Mouse (Mus musculus) lung, postnatal 0 days (tissue): ENCODE measurements around the gene Tnfaip6. TPM values are rescaled to one million over a fixed set of nuclear protein-coding genes. Genes with fewer than 3 reads are reported as not detected.

ENCODE experiments used
- ATAC-seq: fragments of 200-750 bp; cut with Nextera tagmentation; 2 replicates; pipeline ENCODE4 v1.8.0; 2017; ENCODE audit warnings: moderate library complexity
- DNase-seq: peaks from one replicate; pipeline ENCODE4 v3.0.0-alpha.2; 2016; ENCODE audit warnings: low spot score
- H3K27ac ChIP-seq: fragments of 300-500 bp; sonication (generic); 2 replicates; pipeline ENCODE4 v1.5.1; 2014; ENCODE audit warnings: antibody characterized with exemption, mild to moderate bottlenecking, low read length, mixed read lengths
- H3K27me3 ChIP-seq: fragments of 300-500 bp; sonication (generic); replicated peaks from 2 replicates; pipeline ENCODE4 v1.6.1; 2014; ENCODE audit warnings: low read length, mixed read lengths; ENCODE audit not compliant: insufficient read depth
- H3K36me3 ChIP-seq: fragments of 300-500 bp; sonication (generic); 2 replicates; pipeline ENCODE4 v1.6.1; 2014; ENCODE audit warnings: low read length, mixed read lengths; ENCODE audit not compliant: insufficient read depth
- H3K4me1 ChIP-seq: fragments of 300-500 bp; sonication (generic); 2 replicates; pipeline ENCODE4 v1.6.1; 2014; ENCODE audit warnings: antibody characterized with exemption, low read depth, low read length, mixed read lengths; ENCODE audit not compliant: insufficient read depth
- H3K4me2 ChIP-seq: fragments of 300-500 bp; sonication (generic); replicated peaks from 2 replicates; pipeline ENCODE4 v1.6.1; 2014; ENCODE audit warnings: low read depth, mild to moderate bottlenecking, low read length, moderate library complexity, mixed read lengths
- H3K4me3 ChIP-seq: fragments of 300-500 bp; sonication (generic); 2 replicates; pipeline ENCODE4 v1.5.1; 2014; ENCODE audit warnings: low read depth, low read length
- H3K9ac ChIP-seq: fragments of 300-500 bp; sonication (generic); replicated peaks from 2 replicates; pipeline ENCODE4 v1.6.1; 2014; ENCODE audit warnings: low read depth, mild to moderate bottlenecking
- H3K9me3 ChIP-seq: fragments of 300-500 bp; sonication (generic); 2 replicates; pipeline ENCODE4 v1.6.1; 2016; ENCODE audit warnings: low read length, mixed read lengths
- CTCF ChIP-seq: IDR thresholded peaks from 2 replicates; pipeline ENCODE4 v1.5.1; 2016; ENCODE audit warnings: antibody characterized with exemption, mild to moderate bottlenecking
- EP300 ChIP-seq: IDR thresholded peaks from 2 replicates; pipeline ENCODE4 v1.6.1; 2016; ENCODE audit warnings: antibody characterized with exemption, mild to moderate bottlenecking, control low read depth
- WGBS: fragments of 180-500 bp; shearing (Covaris S2); extraction: QIAGEN DNeasy Blood & Tissue Kit; methylation state at CpG from one replicate; pipeline ENCODE4 v1.1.7; 2014; 5-methylcytosine and 5-hydroxymethylcytosine counted together
- polyA plus RNA-seq: library from polyadenylated mRNA; unstranded; fragments of >200 nt; fragmentation: Nextera tagmentation; extraction: Ambion mirVana; gene quantifications from 2 replicates; pipeline ENCODE4 v1.2.1, GENCODE M21; 2015

Tnfaip6 gene
- polyA plus RNA-seq, 1 experiment from 2014 or later: 1.9 TPM

- Histone ChIP-seq H3K4me3 (no peak overlapping the region), H3K9ac (no peak overlapping the region), H3K27me3 (no peaks in the 10 kb centered on the region), H3K9me3 (no peaks in the 10 kb centered on the region), H3K27ac (no peak overlapping the region), H3K4me2 (no peak overlapping the region), H3K4me1 (no peaks in the 10 kb centered on the region), H3K36me3 (no peaks in the 10 kb centered on the region)
- no peak for DNase-seq
- WGBS: 73% methylated on average over 9 of the region's 9 CpGs
- ATAC-seq: no peak
- no peak for TF ChIP-seq CTCF
- no peak for TF ChIP-seq EP300
These were observed 24.4 kb upstream of the Tnfaip6 start for GRCm38 (mm10) chr2:52013306-52013820.

GRCm38 (mm10) chr2:52016361-52016760, 21.4 kb upstream of the Tnfaip6 start:
- ATAC-seq (no peak), DNase-seq (no peak)
- TF ChIP-seq EP300 (no peak), CTCF (no peak)
- no peak overlapping the region for H3K9ac ChIP-seq
- H3K4me2 ChIP-seq: no peak overlapping the region
- H3K4me1 ChIP-seq: no peaks in the 10 kb centered on the region
- no peaks in the 10 kb centered on the region for H3K36me3 ChIP-seq
- 33% methylated on average over 7 of the region's 7 CpGs for WGBS
- no peak overlapping the region for H3K4me3 ChIP-seq
- H3K27ac ChIP-seq: no peak overlapping the region
- no peaks in the 10 kb centered on the region for H3K27me3 ChIP-seq
- H3K9me3 ChIP-seq: no peaks in the 10 kb centered on the region

- Histone ChIP-seq H3K4me3 (no peak overlapping the region), H3K27ac (no peak overlapping the region), H3K27me3 (no peaks in the 10 kb centered on the region), H3K9ac (no peak overlapping the region), H3K4me2 (no peak overlapping the region), H3K9me3 (no peaks in the 10 kb centered on the region), H3K36me3 (no peaks in the 10 kb centered on the region), H3K4me1 (no peaks in the 10 kb centered on the region)
- 84% methylated on average over 4 of the region's 4 CpGs for WGBS
- ATAC-seq (no peak), DNase-seq (no peak)
- TF ChIP-seq EP300 (no peak), CTCF (no peak)
These were observed 10.7 kb upstream of the Tnfaip6 start for GRCm38 (mm10) chr2:52027061-52027460.

- 92% methylated on average over 3 of the region's 3 CpGs for WGBS
- H3K4me2 ChIP-seq: no peak overlapping the region
- no peak overlapping the region for H3K4me3 ChIP-seq
- no peak overlapping the region for H3K9ac ChIP-seq
- H3K9me3 ChIP-seq: no peaks in the 10 kb centered on the region
- ATAC-seq (no peak), DNase-seq (no peak)
- H3K27me3 ChIP-seq: no peaks in the 10 kb centered on the region
- peak; percentile 22; the same call in 1 of the 2 replicates for TF ChIP-seq CTCF
- no peak for TF ChIP-seq EP300
- no peak overlapping the region for H3K27ac ChIP-seq
- no peaks in the 10 kb centered on the region for H3K36me3 ChIP-seq
- no peaks in the 10 kb centered on the region for H3K4me1 ChIP-seq
These were observed 8.4 kb upstream of the Tnfaip6 start for GRCm38 (mm10) chr2:52029426-52029825.

GRCm38 (mm10) chr2:52031491-52031890, 6.3 kb upstream of the Tnfaip6 start:
- no peak for DNase-seq
- 67% methylated on average over 4 of the region's 4 CpGs for WGBS

GRCm38 (mm10) chr2:52034601-52035000, 3.2 kb upstream of the Tnfaip6 start:
- H3K9me3 ChIP-seq: no peaks in the 10 kb centered on the region

More at GRCm38 (mm10) chr2:52031491-52031890, 6.3 kb upstream of the Tnfaip6 start:
- Histone ChIP-seq H3K27me3 (no peaks in the 10 kb centered on the region), H3K4me3 (no peak overlapping the region), H3K9me3 (no peaks in the 10 kb centered on the region), H3K9ac (no peak overlapping the region), H3K4me2 (no peak overlapping the region), H3K36me3 (no peaks in the 10 kb centered on the region), H3K4me1 (no peaks in the 10 kb centered on the region), H3K27ac (no peak overlapping the region)
- no peak for TF ChIP-seq CTCF
- no peak for TF ChIP-seq EP300
- no peak for ATAC-seq

GRCm38 (mm10) chr2:52035144-52035543, 2.7 kb upstream of the Tnfaip6 start:
- no peak for TF ChIP-seq CTCF
- TF ChIP-seq EP300: no peak
- H3K4me2 ChIP-seq: no peak overlapping the region
- H3K27me3 ChIP-seq: no peaks in the 10 kb centered on the region
- no peak overlapping the region for H3K4me3 ChIP-seq
- WGBS: 58% methylated on average over 4 of the region's 4 CpGs
- H3K4me1 ChIP-seq: no peaks in the 10 kb centered on the region
- DNase-seq (no peak), ATAC-seq (no peak)
- H3K36me3 ChIP-seq: no peaks in the 10 kb centered on the region
- no peaks in the 10 kb centered on the region for H3K9me3 ChIP-seq
- H3K27ac ChIP-seq: no peak overlapping the region
- H3K9ac ChIP-seq: no peak overlapping the region

More at GRCm38 (mm10) chr2:52034601-52035000, 3.2 kb upstream of the Tnfaip6 start:
- TF ChIP-seq CTCF (no peak), EP300 (no peak)
- no peak for DNase-seq
- H3K4me2 ChIP-seq: no peak overlapping the region
- H3K9ac ChIP-seq: no peak overlapping the region
- no peak overlapping the region for H3K27ac ChIP-seq
- no peaks in the 10 kb centered on the region for H3K36me3 ChIP-seq
- H3K4me3 ChIP-seq: no peak overlapping the region
- no peaks in the 10 kb centered on the region for H3K27me3 ChIP-seq
- no peaks in the 10 kb centered on the region for H3K4me1 ChIP-seq
- no peak for ATAC-seq
- WGBS: 83% methylated on average over 4 of the region's 4 CpGs
